Comparison of ENCODE assay signal across 28 mouse cellular contexts in the genomic region with DNA sequence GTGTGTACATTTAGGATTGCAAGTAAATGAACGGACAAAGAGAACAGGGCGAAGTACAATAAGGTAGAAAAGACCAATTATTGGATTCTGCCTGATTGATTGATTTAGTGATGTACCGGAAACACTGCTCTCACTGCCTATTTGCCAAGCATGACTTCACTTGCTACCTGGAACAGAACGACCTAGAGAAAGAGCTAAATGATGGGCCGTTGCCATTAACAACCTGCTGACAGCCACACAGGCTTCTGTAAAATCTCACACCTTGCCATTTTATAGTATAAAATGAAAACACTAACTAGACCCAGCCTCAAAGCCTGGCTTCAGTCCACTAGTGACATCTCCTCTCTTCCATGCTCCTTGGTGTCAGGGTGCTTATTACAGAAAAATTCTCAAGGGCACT.
A peak's percentile ranks its signal among the peaks of the same experiment; 100 is the strongest.
DNase-seq lines count a peak whose midpoint lies in the region; ATAC-seq and TF ChIP-seq lines count a peak whose summit lies in the region.
"Had no signal": no experiment of that assay in that cellular context is flagged by ENCODE, and none has a peak within 500 bp of the region (broad histone marks: within the 10 kb centered on the region; RNA-seq: fewer than 3 reads in every experiment).

No protein-coding gene starts in this region.

- DNase-seq in cerebellum, adult 9-10 months = peak; percentile 59
- DNase-seq in cerebellum, adult 11 months = no peak
- no peak for DNase-seq in hindbrain, embryonic 10.5 days (ENCODE audit: low spot score)
- peak; percentile 12 for DNase-seq in midbrain, postnatal 0 days (ENCODE audit: low spot score)
- DNase-seq in midbrain, embryonic 10.5 days (ENCODE audit: low spot score) = no peak
- DNase-seq: adrenal gland, adult 2 months; adrenal gland, postnatal 36 days; gastrocnemius, postnatal 25 days; heart, adult 18-20 months; heart, postnatal 4 days; kidney, adult 2 months; kidney, postnatal 36 days; layer of hippocampus, postnatal 36 days; left cerebral cortex, postnatal 4 days; liver, postnatal 0 days; lung, postnatal 36 days; retina, postnatal 1 day; right cerebral cortex, postnatal 14 days; thymus, postnatal 4 days had no signal

- no peak overlapping the region for H3K4me2 ChIP-seq in hindbrain, embryonic 15.5 days
- H3K4me2 ChIP-seq in midbrain, postnatal 0 days (ENCODE audit: low read depth, low read length, poor library complexity, severe bottlenecking) = no peak overlapping the region
- H3K4me2 ChIP-seq: heart, embryonic 11.5 days; liver, embryonic 12.5 days; midbrain, embryonic 12.5 days; neural tube, embryonic 15.5 days had no signal

- no peak for ATAC-seq in hindbrain, embryonic 15.5 days (ENCODE audit: low FRiP score, low read depth)
- ATAC-seq in midbrain, postnatal 0 days (ENCODE audit: low FRiP score) = no peak
- ATAC-seq in CD4-positive, CD25-positive, alpha-beta regulatory T cell, adult 4 months = no peak
- ATAC-seq: activated CD4-positive, CD25-positive, alpha-beta regulatory T cell, adult 4 months; forebrain, embryonic 14.5 days; liver, embryonic 12.5 days; liver, postnatal 0 days had no signal

- TF ChIP-seq CTCF in midbrain, postnatal 0 days (IDR thresholded peaks at IDR 0.05) = no peak

- H3K36me3 ChIP-seq in hindbrain, embryonic 15.5 days = no peaks in the 10 kb centered on the region
- no peaks in the 10 kb centered on the region for H3K36me3 ChIP-seq in hindbrain, embryonic 10.5 days
- no peaks in the 10 kb centered on the region for H3K36me3 ChIP-seq in midbrain, postnatal 0 days (ENCODE audit: insufficient read depth, low read length)
- no peaks in the 10 kb centered on the region for H3K36me3 ChIP-seq in midbrain, embryonic 10.5 days
- H3K36me3 ChIP-seq: liver, embryonic 12.5 days; midbrain, embryonic 12.5 days had no signal

- WGBS in hindbrain, embryonic 15.5 days = 61% methylated on average over 5 of the region's 5 CpGs
- 90% methylated on average over 5 of the region's 5 CpGs for WGBS in hindbrain, embryonic 10.5 days
- WGBS in midbrain, postnatal 0 days = 82% methylated on average over 5 of the region's 5 CpGs
- WGBS in midbrain, embryonic 10.5 days = 80% methylated on average over 5 of the region's 5 CpGs

- H3K9ac ChIP-seq in hindbrain, embryonic 15.5 days = no peak overlapping the region
- H3K9ac ChIP-seq in midbrain, postnatal 0 days (replicated peaks; ENCODE audit: low read length, poor library complexity, severe bottlenecking) = no peak overlapping the region
- H3K9ac ChIP-seq: liver, embryonic 12.5 days; liver, postnatal 0 days; midbrain, embryonic 12.5 days; neural tube, embryonic 15.5 days had no signal

- H3K9me3 ChIP-seq in hindbrain, embryonic 15.5 days = no peaks in the 10 kb centered on the region
- no peaks in the 10 kb centered on the region for H3K9me3 ChIP-seq in hindbrain, embryonic 10.5 days
- no peaks in the 10 kb centered on the region for H3K9me3 ChIP-seq in midbrain, postnatal 0 days (ENCODE audit: low read length)
- no peaks in the 10 kb centered on the region for H3K9me3 ChIP-seq in midbrain, embryonic 10.5 days (replicated peaks)
- H3K9me3 ChIP-seq: liver, embryonic 12.5 days; midbrain, embryonic 12.5 days; neural tube, embryonic 15.5 days had no signal

- H3K4me3 ChIP-seq in hindbrain, embryonic 15.5 days = no peak overlapping the region
- H3K4me3 ChIP-seq in hindbrain, embryonic 10.5 days = no peak overlapping the region
- H3K4me3 ChIP-seq in midbrain, postnatal 0 days (ENCODE audit: low read depth, low read length) = no peak overlapping the region
- no peak overlapping the region for H3K4me3 ChIP-seq in midbrain, embryonic 10.5 days
- H3K4me3 ChIP-seq: liver, embryonic 12.5 days; midbrain, embryonic 12.5 days; neural tube, embryonic 15.5 days had no signal

- H3K27ac ChIP-seq in hindbrain, embryonic 15.5 days (replicated peaks) = 0 out of 2 replicates have a peak overlapping the region, but pooled peaks have one; percentile 18
- H3K27ac ChIP-seq in hindbrain, embryonic 10.5 days = no peak overlapping the region
- no peak overlapping the region for H3K27ac ChIP-seq in midbrain, postnatal 0 days (ENCODE audit: low read depth, low read length)
- H3K27ac ChIP-seq in midbrain, embryonic 10.5 days (replicated peaks) = no peak overlapping the region
- H3K27ac ChIP-seq: liver, embryonic 12.5 days; midbrain, embryonic 12.5 days; neural tube, embryonic 15.5 days had no signal

- H3K27me3 ChIP-seq in hindbrain, embryonic 15.5 days = no peaks in the 10 kb centered on the region
- H3K27me3 ChIP-seq in hindbrain, embryonic 10.5 days (ENCODE audit: insufficient read depth, poor library complexity, severe bottlenecking) = no peaks in the 10 kb centered on the region
- H3K27me3 ChIP-seq in midbrain, postnatal 0 days (ENCODE audit: insufficient read depth, low read length) = no peaks in the 10 kb centered on the region
- H3K27me3 ChIP-seq in midbrain, embryonic 10.5 days (ENCODE audit: low read depth, poor library complexity, severe bottlenecking) = no peaks in the 10 kb centered on the region
- H3K27me3 ChIP-seq: CH12.LX; liver, embryonic 12.5 days; midbrain, embryonic 12.5 days; neural tube, embryonic 15.5 days had no signal

- H3K4me1 ChIP-seq in hindbrain, embryonic 15.5 days (replicated peaks) = no peaks in the 10 kb centered on the region
- H3K4me1 ChIP-seq in hindbrain, embryonic 10.5 days (replicated peaks) = no peaks in the 10 kb centered on the region
- no peaks in the 10 kb centered on the region for H3K4me1 ChIP-seq in midbrain, postnatal 0 days (ENCODE audit: insufficient read depth, low read length)
- H3K4me1 ChIP-seq in midbrain, embryonic 10.5 days = no peaks in the 10 kb centered on the region
- H3K4me1 ChIP-seq: liver, embryonic 12.5 days; midbrain, embryonic 12.5 days; neural tube, embryonic 15.5 days had no signal

Comparison
In these comparisons a context has a peak if more than half of its experiments do, and no peak if none do; other contexts are left out.
1. DNase-seq: peak in cerebellum, adult 9-10 months (single experiment) and midbrain, postnatal 0 days (single experiment); none in cerebellum, adult 11 months (single experiment), hindbrain, embryonic 10.5 days (single experiment) and midbrain, embryonic 10.5 days (single experiment).